ENCODE assay signal across 22 mouse cellular contexts in genomic region chr3:92778799-92779198, GRCm38 (mm10). TPM values are rescaled to one million over a fixed set of nuclear protein-coding genes. Genes with fewer than 3 reads are reported as not detected.
"Had no signal": no experiment of that assay in that cellular context is flagged by ENCODE, and none has a peak within 500 bp of the region (broad histone marks: within the 10 kb centered on the region; RNA-seq: fewer than 3 reads in every experiment).

Lce1i (minus strand) TSS chr3:92778899.

- H3K36me3 ChIP-seq: neural tube, embryonic 12.5 days; neural tube, embryonic 13.5 days; neural tube, embryonic 15.5 days; stomach, embryonic 15.5 days had no signal

- H3K27me3 ChIP-seq: neural tube, embryonic 12.5 days; neural tube, embryonic 13.5 days; neural tube, embryonic 15.5 days; stomach, embryonic 15.5 days had no signal

- H3K9ac ChIP-seq: neural tube, embryonic 12.5 days; neural tube, embryonic 13.5 days; neural tube, embryonic 15.5 days; stomach, embryonic 15.5 days had no signal

- H3K4me1 ChIP-seq: neural tube, embryonic 12.5 days; neural tube, embryonic 13.5 days; neural tube, embryonic 15.5 days; stomach, embryonic 15.5 days had no signal

- DNase-seq: retina, postnatal 1 day; right cerebral cortex, adult 18-20 months; right cerebral cortex, postnatal 14 days; right cerebral cortex, postnatal 25 days; right cerebral cortex, postnatal 4 days; spleen, adult 18-20 months; thymus, adult 18-20 months; thymus, adult 2 months; thymus, postnatal 14 days; thymus, postnatal 25 days; thymus, postnatal 36 days; thymus, postnatal 4 days had no signal

- H3K27ac ChIP-seq: neural tube, embryonic 12.5 days; neural tube, embryonic 13.5 days; neural tube, embryonic 15.5 days; stomach, embryonic 15.5 days had no signal

- H3K4me3 ChIP-seq: neural tube, embryonic 12.5 days; neural tube, embryonic 13.5 days; neural tube, embryonic 15.5 days; stomach, embryonic 15.5 days had no signal

- H3K9me3 ChIP-seq: neural tube, embryonic 12.5 days; neural tube, embryonic 13.5 days; neural tube, embryonic 15.5 days; stomach, embryonic 15.5 days had no signal

- H3K4me2 ChIP-seq: neural tube, embryonic 12.5 days; neural tube, embryonic 13.5 days; neural tube, embryonic 15.5 days; stomach, embryonic 15.5 days had no signal

RNA-seq across cellular contexts. Expression of gene Lce1i, which starts in this region (rescaled TPM):
- polyA plus RNA-seq: neural tube, embryonic 12.5 days; neural tube, embryonic 13.5 days; neural tube, embryonic 14.5 days; neural tube, embryonic 15.5 days; small intestine, adult 2 months; spleen, adult 2 months; stomach, embryonic 14.5 days; stomach, embryonic 15.5 days; testis, adult 2 months; thymus, adult 2 months; urinary bladder, adult 2 months had no signal
